Mouse (Mus musculus): ENCODE measurements around the gene Npdc1. TPM values are rescaled to one million over a fixed set of nuclear protein-coding genes. Genes with fewer than 3 reads are reported as not detected.

Gene Npdc1
- total and polyA plus RNA-seq, 2 experiments from 2014 or later: 234 to 481 TPM

DNA sequence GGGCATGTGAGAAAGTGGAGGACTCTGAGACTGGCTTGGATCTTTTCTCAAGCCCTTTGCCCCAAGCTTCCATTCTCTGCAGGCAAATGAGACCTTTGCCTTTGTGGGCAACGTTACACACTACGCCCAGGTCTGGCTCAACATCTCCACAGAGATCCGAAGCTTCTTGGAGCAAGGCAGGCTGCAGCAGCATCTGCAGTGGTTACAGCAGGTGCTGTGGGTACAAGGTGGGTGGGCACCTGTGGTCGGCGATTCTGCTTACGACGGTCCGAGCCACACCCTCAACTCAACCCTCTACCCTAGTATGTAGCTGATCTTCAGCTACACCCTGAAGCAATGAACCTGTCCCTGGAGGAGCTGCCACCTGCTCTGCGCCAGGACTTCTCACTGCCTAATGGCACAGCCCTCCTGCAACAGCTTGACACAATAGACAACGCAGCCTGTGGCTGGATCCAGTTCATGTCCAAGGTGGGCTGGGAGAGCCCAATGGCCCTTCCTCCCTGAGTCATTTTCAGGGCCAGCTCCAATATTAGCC, 37.2 kb downstream of the Npdc1 start:
- DNase-seq (ENCODE audit: low spot score): no peak
- ATAC-seq (ENCODE audit: low FRiP score): no peak
- Histone ChIP-seq H3K4me1 (ENCODE audit: insufficient read depth, low read length) (no peaks in the 10 kb centered on the region; the same call in 1 of the 2 replicates), H3K9ac (replicated peaks; ENCODE audit: low read length, poor library complexity, severe bottlenecking) (no peak overlapping the region), H3K27me3 (ENCODE audit: insufficient read depth, low read length) (no peaks in the 10 kb centered on the region), H3K36me3 (ENCODE audit: insufficient read depth, low read length) (peaks cover 85% of the 10 kb centered on the region), H3K4me3 (ENCODE audit: low read depth, low read length) (no peak overlapping the region), H3K9me3 (ENCODE audit: low read length) (no peaks in the 10 kb centered on the region), H3K27ac (ENCODE audit: low read depth, low read length) (no peak overlapping the region), H3K4me2 (ENCODE audit: low read depth, low read length, poor library complexity, severe bottlenecking) (no peak overlapping the region)
- TF ChIP-seq CTCF (IDR thresholded peaks at IDR 0.05): no peak
- 94% methylated on average over 10 of the region's 10 CpGs for WGBS

GRCm38 (mm10) chr2:25441067-25441466, 41.9 kb downstream of the Npdc1 start:
- 89% methylated on average over 20 of the region's 20 CpGs for WGBS
- no peak overlapping the region for H3K4me2 ChIP-seq (ENCODE audit: low read depth, low read length, poor library complexity, severe bottlenecking)
- ATAC-seq (ENCODE audit: low FRiP score) (no peak), DNase-seq (ENCODE audit: low spot score) (no peak)
- no peaks in the 10 kb centered on the region for H3K27me3 ChIP-seq (ENCODE audit: insufficient read depth, low read length)
- H3K27ac ChIP-seq (ENCODE audit: low read depth, low read length): no peak overlapping the region
- no peaks in the 10 kb centered on the region for H3K9me3 ChIP-seq (ENCODE audit: low read length)
- H3K4me3 ChIP-seq (ENCODE audit: low read depth, low read length): no peak overlapping the region
- no peaks in the 10 kb centered on the region for H3K4me1 ChIP-seq (ENCODE audit: insufficient read depth, low read length)
- no peak overlapping the region for H3K9ac ChIP-seq (replicated peaks; ENCODE audit: low read length, poor library complexity, severe bottlenecking)
- peaks cover 98% of the 10 kb centered on the region for H3K36me3 ChIP-seq (ENCODE audit: insufficient read depth, low read length)
- no peak for TF ChIP-seq CTCF (IDR thresholded peaks at IDR 0.05)

DNA sequence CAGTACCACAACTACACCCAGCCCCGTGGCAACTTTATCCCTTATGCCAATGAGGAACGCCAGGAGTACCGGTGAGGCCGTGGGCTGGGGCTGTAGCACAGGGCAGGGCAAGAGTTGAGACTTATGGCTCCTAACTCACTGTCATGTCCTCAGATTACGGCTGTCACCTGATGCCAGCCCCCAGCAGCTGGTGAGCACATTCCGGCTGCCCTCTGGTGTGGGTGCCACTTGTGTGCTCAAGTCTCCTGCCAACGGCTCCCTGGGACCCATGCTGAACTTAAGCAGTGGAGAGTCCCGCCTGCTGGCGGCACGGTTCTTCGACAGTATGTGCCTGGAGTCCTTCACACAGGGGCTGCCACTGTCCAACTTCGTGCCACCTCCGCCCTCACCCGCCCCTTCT, 43.5 kb downstream of the Npdc1 start:
- Histone ChIP-seq H3K36me3 (ENCODE audit: insufficient read depth, low read length) (peaks cover 97% of the 10 kb centered on the region), H3K4me1 (ENCODE audit: insufficient read depth, low read length) (no peaks in the 10 kb centered on the region), H3K9ac (replicated peaks; ENCODE audit: low read length, poor library complexity, severe bottlenecking) (no peak overlapping the region), H3K27ac (ENCODE audit: low read depth, low read length) (no peak overlapping the region), H3K9me3 (ENCODE audit: low read length) (no peaks in the 10 kb centered on the region), H3K27me3 (ENCODE audit: insufficient read depth, low read length) (no peaks in the 10 kb centered on the region), H3K4me3 (ENCODE audit: low read depth, low read length) (no peak overlapping the region), H3K4me2 (ENCODE audit: low read depth, low read length, poor library complexity, severe bottlenecking) (no peak overlapping the region)
- ATAC-seq (ENCODE audit: low FRiP score): no peak
- no peak for TF ChIP-seq CTCF (IDR thresholded peaks at IDR 0.05)
- DNase-seq (ENCODE audit: low spot score): no peak
- WGBS: 88% methylated on average over 14 of the region's 14 CpGs

- no peak for TF ChIP-seq CTCF (IDR thresholded peaks at IDR 0.05)
- peaks cover 32% of the 10 kb centered on the region for H3K36me3 ChIP-seq (ENCODE audit: insufficient read depth, low read length)
- no peak overlapping the region for H3K27ac ChIP-seq (ENCODE audit: low read depth, low read length)
- H3K4me3 ChIP-seq (ENCODE audit: low read depth, low read length): no peak overlapping the region
- ATAC-seq (ENCODE audit: low FRiP score) (no peak), DNase-seq (ENCODE audit: low spot score) (no peak)
- no peak overlapping the region for H3K9ac ChIP-seq (replicated peaks; ENCODE audit: low read length, poor library complexity, severe bottlenecking)
- H3K4me2 ChIP-seq (ENCODE audit: low read depth, low read length, poor library complexity, severe bottlenecking): no peak overlapping the region
- H3K4me1 ChIP-seq (ENCODE audit: insufficient read depth, low read length): no peaks in the 10 kb centered on the region
- no peaks in the 10 kb centered on the region for H3K27me3 ChIP-seq (ENCODE audit: insufficient read depth, low read length)
- H3K9me3 ChIP-seq (ENCODE audit: low read length): no peaks in the 10 kb centered on the region
- WGBS: 87% methylated on average over 8 of the region's 8 CpGs
These were observed 51.9 kb downstream of the Npdc1 start for GRCm38 (mm10) chr2:25450853-25451647.

GRCm38 (mm10) chr2:25452951-25453350, 53.8 kb downstream of the Npdc1 start:
- Histone ChIP-seq H3K27me3 (ENCODE audit: insufficient read depth, low read length) (no peaks in the 10 kb centered on the region), H3K9ac (replicated peaks; ENCODE audit: low read length, poor library complexity, severe bottlenecking) (no peak overlapping the region), H3K4me1 (ENCODE audit: insufficient read depth, low read length) (no peaks in the 10 kb centered on the region), H3K9me3 (ENCODE audit: low read length) (no peaks in the 10 kb centered on the region), H3K36me3 (ENCODE audit: insufficient read depth, low read length) (peaks cover 18% of the 10 kb centered on the region), H3K4me3 (ENCODE audit: low read depth, low read length) (no peak overlapping the region), H3K4me2 (ENCODE audit: low read depth, low read length, poor library complexity, severe bottlenecking) (no peak overlapping the region), H3K27ac (ENCODE audit: low read depth, low read length) (no peak overlapping the region)
- no peak for ATAC-seq (ENCODE audit: low FRiP score)
- WGBS: 31% methylated on average over 1 of the region's 1 CpGs
- DNase-seq (ENCODE audit: low spot score): no peak
- TF ChIP-seq CTCF (IDR thresholded peaks at IDR 0.05): no peak

DNA sequence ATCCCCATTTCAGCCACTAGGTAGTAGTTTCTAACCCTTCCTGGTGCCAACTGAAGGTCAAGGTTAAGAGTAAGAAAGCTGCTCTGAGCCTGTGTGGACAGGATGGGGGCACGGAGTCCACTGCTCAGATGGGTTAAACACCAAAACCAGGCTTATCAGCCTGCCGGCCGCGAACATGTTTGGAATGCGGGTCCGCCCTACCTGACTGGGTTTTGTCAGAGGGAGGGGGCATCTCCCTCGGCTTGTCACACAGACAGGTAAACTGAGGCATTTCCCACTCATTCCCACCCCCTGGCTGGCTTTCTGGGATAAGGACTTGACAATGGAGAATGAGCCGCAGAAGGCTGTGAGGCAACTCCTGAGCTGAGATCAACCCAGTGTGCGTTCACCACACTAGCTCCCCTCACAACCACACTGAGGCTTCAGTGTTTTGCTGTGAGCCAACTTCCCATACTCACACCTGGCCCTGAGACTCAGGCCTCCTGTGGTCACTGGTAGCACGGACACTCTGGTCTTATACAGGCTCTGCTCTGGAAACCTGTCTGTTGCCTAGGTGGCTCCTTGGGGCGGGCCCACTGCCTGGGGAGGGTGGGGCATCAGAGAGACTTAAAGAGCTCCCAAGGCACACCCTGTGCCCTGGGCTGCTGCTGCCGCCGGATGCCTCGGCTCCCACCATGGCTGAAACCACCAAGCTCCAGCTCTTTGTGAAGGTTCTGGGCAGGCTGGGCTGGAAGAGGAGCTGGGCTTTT, 57.2 kb downstream of the Npdc1 start, which contains the start of gene Clic3:
TSS of gene Clic3 (plus strand) at position 634 of the 749 bp plus-strand sequence.
- 61% methylated on average over 14 of the region's 14 CpGs for WGBS
- Histone ChIP-seq H3K4me1 (ENCODE audit: insufficient read depth, low read length) (peaks cover 12% of the 10 kb centered on the region), H3K36me3 (ENCODE audit: insufficient read depth, low read length) (peaks cover 17% of the 10 kb centered on the region), H3K27ac (ENCODE audit: low read depth, low read length) (no peak within 1 kb of the TSS), H3K27me3 (ENCODE audit: insufficient read depth, low read length) (no peaks in the 10 kb centered on the region), H3K4me3 (ENCODE audit: low read depth, low read length) (no peak within 1 kb of the TSS), H3K4me2 (ENCODE audit: low read depth, low read length, poor library complexity, severe bottlenecking) (no peak within 1 kb of the TSS), H3K9ac (replicated peaks; ENCODE audit: low read length, poor library complexity, severe bottlenecking) (no peak within 1 kb of the TSS), H3K9me3 (ENCODE audit: low read length) (no peaks in the 10 kb centered on the region)
- no peak for TF ChIP-seq CTCF (IDR thresholded peaks at IDR 0.05)
- DNase-seq (ENCODE audit: low spot score) (no peak), ATAC-seq (ENCODE audit: low FRiP score) (no peak)

All from midbrain, postnatal 0 days (tissue).